In the genomic region with DNA sequence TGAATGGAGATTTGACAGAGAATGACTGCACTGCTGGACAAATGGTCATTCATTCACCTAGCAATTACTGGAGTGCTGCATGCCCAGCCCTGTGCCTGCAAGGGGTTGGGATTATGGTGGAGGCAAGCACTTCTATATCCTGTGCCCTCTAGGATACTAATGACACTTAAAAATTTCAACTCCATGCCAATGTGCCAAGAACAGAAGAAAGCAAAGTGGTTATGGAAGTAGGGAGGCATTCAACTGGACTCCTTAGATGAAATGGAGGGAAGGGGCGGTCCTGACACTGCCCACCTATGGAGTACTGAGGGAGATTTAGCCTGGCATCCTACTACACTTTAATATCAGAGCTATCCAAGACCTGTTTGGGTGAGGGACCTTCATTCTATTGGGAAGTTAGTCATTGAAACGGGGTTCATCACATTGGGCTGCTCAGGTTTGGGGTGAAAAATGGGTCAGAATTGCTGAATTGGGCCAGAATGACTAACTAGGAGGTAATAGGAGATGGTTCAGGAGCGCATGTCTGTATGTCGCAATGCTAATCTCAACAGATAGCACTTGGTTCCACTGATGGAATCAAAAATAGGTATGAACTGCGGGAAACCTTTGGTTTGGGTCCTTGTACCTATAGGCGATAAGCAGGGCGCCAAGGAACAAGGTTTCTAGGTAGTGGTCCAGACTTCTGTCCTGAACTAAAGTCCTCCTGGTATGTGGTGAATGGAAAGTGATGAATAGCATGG, we compare ENCODE assay signal across 8 mouse cellular contexts. TPM values are rescaled to one million over a fixed set of nuclear protein-coding genes. Genes with fewer than 3 reads are reported as not detected.
DNase-seq lines count a peak whose midpoint lies in the region; ATAC-seq and TF ChIP-seq lines count a peak whose summit lies in the region.

No protein-coding gene starts in this region.

- intact Hi-C loops in left cerebral cortex, postnatal 25 days (cut with DNase I) = loop anchor here (1.0 to 10.0 kb wide), 2 partner anchors 32 to 266 kb away; a partner anchor contains a TSS

- no peak for ATAC-seq in kidney, embryonic 14.5 days (ENCODE audit: low FRiP score, low TSS enrichment)
- ATAC-seq in hindbrain, embryonic 15.5 days (ENCODE audit: low FRiP score, low read depth) = no peak
- no peak for ATAC-seq in midbrain, embryonic 14.5 days (ENCODE audit: low FRiP score, low TSS enrichment)

- no peaks in the 10 kb centered on the region; the same call in 1 of the 2 replicates for H3K36me3 ChIP-seq in kidney, embryonic 14.5 days (ENCODE audit: control insufficient read depth, insufficient read depth, low read length)
- H3K36me3 ChIP-seq in hindbrain, embryonic 15.5 days = no peaks in the 10 kb centered on the region
- no peaks in the 10 kb centered on the region for H3K36me3 ChIP-seq in midbrain, embryonic 14.5 days (ENCODE audit: control insufficient read depth, insufficient read depth, low read length)

- peaks cover 11% of the 10 kb centered on the region for H3K4me1 ChIP-seq in kidney, embryonic 14.5 days (ENCODE audit: control insufficient read depth, insufficient read depth, low read length)
- H3K4me1 ChIP-seq in bone marrow macrophage, adult 2 months (ENCODE audit: control insufficient read depth, insufficient read depth, low read length) = peaks cover 16% of the 10 kb centered on the region
- H3K4me1 ChIP-seq in hindbrain, embryonic 15.5 days (replicated peaks) = peaks cover 23% of the 10 kb centered on the region
- H3K4me1 ChIP-seq in midbrain, embryonic 14.5 days (ENCODE audit: control insufficient read depth, insufficient read depth, low read length) = peaks cover 14% of the 10 kb centered on the region

- no peak for DNase-seq in kidney, adult 11 months
- DNase-seq in midbrain, embryonic 14.5 days = no peak
- no peak for DNase-seq in left cerebral cortex, postnatal 25 days (ENCODE audit: low spot score in 2 of 2)
- DNase-seq in right cerebral cortex, postnatal 10 days (ENCODE audit: low spot score in 2 of 2) = no peak
- DNase-seq in kidney, adult 8-10 months = no peak

- peak overlapping the region; percentile 92 for H3K4me3 ChIP-seq in kidney, embryonic 14.5 days (ENCODE audit: low read length)
- peak overlapping the region; percentile 72 for H3K4me3 ChIP-seq in bone marrow macrophage, adult 2 months (ENCODE audit: insufficient read depth, low read length)
- H3K4me3 ChIP-seq in hindbrain, embryonic 15.5 days = peak overlapping the region; percentile 81
- peak overlapping the region; percentile 88 for H3K4me3 ChIP-seq in midbrain, embryonic 14.5 days (replicated peaks; ENCODE audit: low read depth, low read length)

- H3K27me3 ChIP-seq in kidney, embryonic 14.5 days (ENCODE audit: control insufficient read depth, insufficient read depth, low read length) = no peaks in the 10 kb centered on the region
- no peaks in the 10 kb centered on the region for H3K27me3 ChIP-seq in hindbrain, embryonic 15.5 days
- no peaks in the 10 kb centered on the region for H3K27me3 ChIP-seq in midbrain, embryonic 14.5 days (ENCODE audit: control insufficient read depth, insufficient read depth, low read length)

- peak overlapping the region; percentile 94; the same call in 1 of the 2 replicates for H3K9ac ChIP-seq in kidney, embryonic 14.5 days (ENCODE audit: low read depth, low read length)
- H3K9ac ChIP-seq in hindbrain, embryonic 15.5 days = peak overlapping the region; percentile 67
- peak overlapping the region; percentile 60 for H3K9ac ChIP-seq in midbrain, embryonic 14.5 days (replicated peaks; ENCODE audit: low read length)

- WGBS in kidney, embryonic 14.5 days = 66% methylated on average over 7 of the region's 7 CpGs
- WGBS in hindbrain, embryonic 15.5 days = 70% methylated on average over 7 of the region's 7 CpGs
- WGBS in midbrain, embryonic 14.5 days = 71% methylated on average over 7 of the region's 7 CpGs

- no peak for TF ChIP-seq POLR2A in bone marrow macrophage, adult 2 months (IDR thresholded peaks at IDR 0.05; ENCODE audit: borderline replicate concordance, low read depth, low read length)

- H3K4me2 ChIP-seq in kidney, embryonic 14.5 days (replicated peaks; ENCODE audit: low read depth, low read length) = peak overlapping the region; percentile 50
- peak overlapping the region; percentile 58 for H3K4me2 ChIP-seq in hindbrain, embryonic 15.5 days
- peak overlapping the region; percentile 62 for H3K4me2 ChIP-seq in midbrain, embryonic 14.5 days (ENCODE audit: low read length)

- peak overlapping the region; percentile 65 for H3K27ac ChIP-seq in kidney, embryonic 14.5 days (ENCODE audit: low read depth, low read length)
- H3K27ac ChIP-seq in bone marrow macrophage, adult 2 months (ENCODE audit: insufficient read depth, low read depth, low read length) = no peak overlapping the region; the same call in 1 of the 2 replicates
- H3K27ac ChIP-seq in hindbrain, embryonic 15.5 days (replicated peaks) = peak overlapping the region; percentile 88
- peak overlapping the region; percentile 90 for H3K27ac ChIP-seq in midbrain, embryonic 14.5 days (replicated peaks; ENCODE audit: low read depth, low read length)

- H3K9me3 ChIP-seq in kidney, embryonic 14.5 days (ENCODE audit: control insufficient read depth, low read length) = no peaks in the 10 kb centered on the region
- no peaks in the 10 kb centered on the region for H3K9me3 ChIP-seq in hindbrain, embryonic 15.5 days
- no peaks in the 10 kb centered on the region for H3K9me3 ChIP-seq in midbrain, embryonic 14.5 days (ENCODE audit: control insufficient read depth, low read length)

- no peak for TF ChIP-seq CTCF in bone marrow macrophage, adult 2 months (IDR thresholded peaks at IDR 0.05; ENCODE audit: low read depth, low read length)

RNA-seq across cellular contexts. Expression of a gene that starts 1.0 kb away (rescaled TPM):
- polyA plus RNA-seq in kidney, embryonic 14.5 days (2014; fragmentation: Nextera tagmentation; extraction: Ambion mirVana) = 17.7 and 18.4 TPM in 2 replicates
- 20.2 and 21.9 TPM in 2 replicates for polyA plus RNA-seq in bone marrow macrophage, adult 2 months (2012; ENCODE audit: insufficient read depth, insufficient read length, missing spikeins)
- 14.0 and 15.5 TPM in 2 replicates for polyA plus RNA-seq in hindbrain, embryonic 15.5 days (2015; fragmentation: Nextera tagmentation; extraction: Ambion mirVana)
- polyA plus RNA-seq in midbrain, embryonic 14.5 days (2014; fragmentation: Nextera tagmentation; extraction: Ambion mirVana) = 20.8 and 21.9 TPM in 2 replicates
- total RNA-seq in left cerebral cortex, postnatal 25 days (2021) = 10 to 100 TPM; 38.1 to 39.7 TPM

RNA-seq across cellular contexts. Expression of a gene that starts 32.6 kb away (rescaled TPM):
- polyA plus RNA-seq in kidney, embryonic 14.5 days (2014; fragmentation: Nextera tagmentation; extraction: Ambion mirVana) = 140 and 213 TPM in 2 replicates
- polyA plus RNA-seq in bone marrow macrophage, adult 2 months (2012; ENCODE audit: insufficient read depth, insufficient read length, missing spikeins) = 60.3 and 66.4 TPM in 2 replicates
- 125 and 129 TPM in 2 replicates for polyA plus RNA-seq in hindbrain, embryonic 15.5 days (2015; fragmentation: Nextera tagmentation; extraction: Ambion mirVana)
- polyA plus RNA-seq in midbrain, embryonic 14.5 days (2014; fragmentation: Nextera tagmentation; extraction: Ambion mirVana) = 110 and 152 TPM in 2 replicates
- 10 to 100 TPM; 86.9 to 89.8 TPM for total RNA-seq in left cerebral cortex, postnatal 25 days (2021)
